Mouse (Mus musculus) 416B (cell line): ENCODE data around the gene B130006D01Rik.

Source experiments
- DNase-seq: peaks from one replicate; pipeline ENCODE4 v3.0.0; 2011; ENCODE audit warnings: low read depth

B130006D01Rik gene

GRCm38 (mm10) chr11:95771665-95772064 is 48.3 kb downstream of the B130006D01Rik start:
- no peak for DNase-seq

GRCm38 (mm10) chr11:95773264-95773663 is 49.9 kb downstream of the B130006D01Rik start:
- DNase-seq: no peak
